Mouse (Mus musculus) T-helper 2 cell (primary cell): ENCODE measurements around the gene Gm10803.
"Not testable (repeated sequence)": the region's sequence is repeated elsewhere in the genome, so short reads cannot be mapped to it uniquely, and the experiment has no call there.

Source experiments
- in situ Hi-C: fragments of 300-600 bp; cut with MboI, MseI; formaldehyde crosslinking; loops from one replicate; pipeline ENCODE4 v1.15.1; 2025; ENCODE audit warnings: high pct_unique_total_duplicates

Gene Gm10803

GRCm38 (mm10) chr2:93560268-93560667 lies at the start of gene Gm10803:
Gene Gm10803, plus strand, starts transcription at chr2:93560568.
- in situ Hi-C loops = not testable (repeated sequence)

DNA sequence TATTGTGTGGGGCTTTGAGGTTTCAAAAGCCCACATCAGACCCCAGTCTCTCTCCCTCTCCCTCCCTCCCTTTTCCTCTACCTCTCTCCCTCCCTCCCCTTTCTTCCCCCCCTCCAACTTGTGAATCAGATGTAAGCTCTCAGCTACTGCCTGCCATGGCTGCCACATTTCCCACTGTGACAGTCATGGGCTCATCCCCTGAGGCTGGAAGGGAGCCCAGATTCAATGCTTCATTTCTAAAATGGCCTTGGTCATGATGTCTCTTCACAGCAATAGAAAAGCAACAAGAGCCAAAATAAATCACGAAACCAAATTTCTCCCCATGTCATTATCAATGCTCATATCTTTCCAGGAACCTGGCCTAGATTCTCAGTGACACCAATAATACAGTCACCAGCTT lies 49.5 kb upstream of the Gm10803 start:
- in situ Hi-C loops = no loop called here

DNA sequence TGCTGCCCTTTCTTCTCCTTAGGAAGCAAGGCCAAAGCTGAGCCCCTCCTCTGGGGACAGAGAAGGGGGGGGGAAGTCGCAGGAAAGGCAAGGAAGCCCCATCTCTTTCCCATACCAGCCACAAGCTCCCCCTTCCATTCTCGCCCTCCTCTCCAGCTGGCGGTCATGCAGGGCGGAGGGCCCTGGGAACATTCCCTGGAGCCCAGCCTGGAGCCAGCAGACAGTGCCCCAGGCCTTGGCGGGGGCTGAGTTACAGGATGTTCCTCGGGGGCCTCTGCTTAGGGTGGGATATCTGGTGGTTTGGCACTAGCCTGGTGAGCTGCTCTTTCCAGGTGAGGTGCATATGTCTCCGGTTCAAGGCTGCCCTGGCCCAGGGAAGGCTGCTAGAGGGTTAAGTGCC lies 48.2 kb upstream of the Gm10803 start:
- in situ Hi-C loops = no loop called here

GRCm38 (mm10) chr2:93515246-93515645 lies 45.1 kb upstream of the Gm10803 start:
- in situ Hi-C loops = no loop called here

GRCm38 (mm10) chr2:93521042-93521441 lies 39.3 kb upstream of the Gm10803 start:
- in situ Hi-C loops = no loop called here

GRCm38 (mm10) chr2:93521571-93521970 lies 38.8 kb upstream of the Gm10803 start:
- in situ Hi-C loops = no loop called here

DNA sequence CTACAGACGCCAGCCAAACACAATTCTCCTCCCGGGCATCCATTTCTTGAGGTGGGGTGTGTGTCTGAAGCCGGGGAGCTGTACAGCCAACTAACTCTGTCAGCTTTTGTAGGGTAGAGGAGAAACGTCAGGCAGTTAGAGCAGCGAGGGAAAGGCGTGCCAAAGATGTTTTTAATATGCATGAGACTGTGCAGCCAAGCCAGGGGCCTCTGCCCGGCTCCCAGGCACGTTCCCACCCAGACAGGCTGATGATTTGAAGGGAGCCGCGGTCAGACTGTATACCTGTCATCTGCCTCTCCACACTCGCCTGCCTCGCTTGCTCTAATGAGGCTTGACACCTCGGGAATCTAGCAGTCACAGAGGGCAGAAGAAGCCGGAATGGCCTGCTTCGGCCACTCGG lies 38.4 kb upstream of the Gm10803 start:
- in situ Hi-C loops = no loop called here

DNA sequence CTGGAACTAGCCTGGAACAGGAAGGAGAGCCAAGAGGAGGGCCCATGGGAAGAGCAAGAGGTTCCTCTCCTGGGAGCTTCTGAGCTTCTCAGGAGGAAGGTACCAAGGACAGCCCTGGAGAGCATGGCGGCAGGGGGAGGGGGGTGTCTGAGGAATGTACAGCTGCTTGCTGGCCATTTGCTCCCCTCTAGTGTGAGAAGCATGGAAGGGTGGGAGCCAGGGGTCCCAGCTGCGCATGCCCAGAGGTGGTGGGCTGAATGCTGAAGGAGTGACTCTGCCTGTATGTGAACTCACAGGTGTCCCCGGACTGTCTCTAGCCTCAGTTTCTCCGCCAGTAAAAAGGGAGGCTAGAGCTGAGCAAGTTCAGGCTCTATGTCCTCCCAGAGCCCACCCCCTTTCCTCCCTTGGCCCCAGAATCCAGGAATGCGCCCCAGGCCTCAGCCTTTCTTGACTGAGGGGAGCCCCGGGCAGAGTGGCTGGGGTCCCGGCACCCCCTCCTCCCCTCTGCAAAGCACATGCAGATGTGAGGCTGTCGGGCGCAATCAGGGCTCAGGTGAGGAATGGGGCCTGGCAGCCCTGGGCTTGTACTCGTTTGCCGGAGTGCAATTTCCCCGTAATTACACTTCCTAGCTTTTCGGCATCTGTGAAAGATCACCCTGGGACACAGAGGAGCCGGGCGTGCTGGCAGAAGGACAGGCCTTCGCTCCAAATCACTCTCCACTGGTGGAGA lies 35.2 kb upstream of the Gm10803 start:
- in situ Hi-C loops = no loop called here

- in situ Hi-C loops = no loop called here
These were observed 30.8 kb upstream of the Gm10803 start for GRCm38 (mm10) chr2:93529602-93530001.

GRCm38 (mm10) chr2:93533891-93534290 lies 26.5 kb upstream of the Gm10803 start:
- in situ Hi-C loops = no loop called here

DNA sequence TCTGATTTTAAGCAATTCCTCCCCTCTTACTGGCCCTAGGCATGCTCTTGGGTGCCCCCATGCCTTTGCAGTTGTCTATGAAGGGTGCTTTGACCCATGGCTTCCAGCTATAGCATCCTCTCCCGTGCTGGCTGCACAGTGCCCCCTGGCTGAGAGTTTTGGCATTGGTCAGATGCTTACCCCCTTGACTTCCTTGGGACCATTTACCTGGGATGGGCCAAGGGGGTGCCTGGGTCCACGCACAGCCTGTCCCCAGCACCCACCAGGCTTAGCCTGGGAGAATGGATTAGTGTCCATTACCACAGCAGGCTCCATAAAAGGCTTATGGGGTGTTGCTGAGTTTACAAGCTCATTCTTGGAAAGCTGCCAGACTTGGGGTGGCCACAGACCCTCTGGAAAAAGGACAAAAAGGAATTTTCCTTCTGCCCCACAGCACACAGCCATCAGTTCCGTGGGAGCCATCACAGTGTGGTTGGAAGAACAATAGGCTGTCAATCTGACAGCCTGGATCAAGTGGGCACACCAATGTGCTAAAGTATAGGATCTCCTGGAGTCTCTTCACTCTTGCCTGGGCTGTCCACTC lies 22.9 kb upstream of the Gm10803 start:
- in situ Hi-C loops = no loop called here

- in situ Hi-C loops = no loop called here
These were observed 22.2 kb upstream of the Gm10803 start for GRCm38 (mm10) chr2:93538140-93538539.

- in situ Hi-C loops = no loop called here
These were observed 18.6 kb upstream of the Gm10803 start for GRCm38 (mm10) chr2:93541771-93542170.

DNA sequence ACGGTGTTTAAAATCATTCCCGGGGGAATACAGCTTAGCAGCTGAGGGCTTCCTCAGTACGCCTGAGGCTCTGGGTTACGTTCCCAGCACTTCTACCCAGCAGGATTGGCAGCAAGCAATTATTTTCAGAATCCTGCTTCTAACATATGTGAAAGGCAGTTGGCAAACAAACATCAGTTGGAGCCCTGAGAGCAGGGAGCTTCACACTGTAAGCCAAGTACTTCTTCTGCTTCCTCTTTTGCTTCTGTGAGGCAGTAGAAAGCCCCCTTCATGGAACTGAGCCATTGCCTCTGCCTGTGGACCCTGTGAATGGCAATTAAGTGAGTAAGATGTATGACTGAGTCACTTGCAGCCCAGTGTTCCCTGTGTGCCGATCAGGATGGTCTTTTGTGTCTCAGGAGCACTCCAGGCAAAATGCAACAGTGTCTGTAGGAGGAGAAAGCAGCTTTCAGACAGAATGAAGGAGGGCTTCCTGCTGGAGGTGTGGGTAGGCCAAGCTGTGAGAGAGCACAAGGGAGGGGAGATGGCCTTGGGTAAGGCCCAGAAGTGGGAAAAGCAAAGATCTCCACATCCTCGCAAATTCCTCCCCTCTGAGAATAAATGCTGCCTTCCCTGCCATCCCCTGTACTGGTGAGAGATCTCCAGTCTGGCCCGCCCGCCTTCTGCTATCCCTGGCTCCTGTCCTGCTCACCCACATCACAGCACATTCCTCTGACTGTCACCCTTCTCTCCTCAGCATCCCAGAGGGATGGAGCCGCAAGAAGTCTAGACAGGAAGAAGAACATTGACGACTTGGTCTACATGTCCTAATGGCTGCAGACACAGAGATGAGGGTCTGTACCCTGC lies 7.5 kb upstream of the Gm10803 start:
- in situ Hi-C loops = no loop called here

DNA sequence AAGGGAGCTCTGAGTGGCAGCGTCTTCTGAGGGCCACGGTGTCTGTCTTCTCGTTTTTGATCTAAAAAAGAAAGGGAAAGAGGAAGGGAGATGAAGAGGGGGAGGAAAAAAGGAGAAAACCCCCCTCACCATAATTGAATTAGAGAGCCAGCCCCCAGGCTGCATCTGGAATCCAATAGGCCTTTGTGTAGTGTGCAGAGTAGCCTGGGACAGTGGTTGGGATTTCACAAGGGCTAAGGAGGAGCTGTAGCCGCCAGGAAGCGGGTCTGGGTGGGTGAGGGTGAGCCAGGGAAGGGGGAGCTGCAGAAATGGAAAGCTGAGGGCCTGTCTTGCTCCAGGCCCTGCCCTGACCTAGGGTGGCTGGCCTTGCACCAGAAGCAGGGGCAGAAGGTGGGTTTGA lies 6.5 kb upstream of the Gm10803 start:
- in situ Hi-C loops = no loop called here

- in situ Hi-C loops = no loop called here
These were observed 5.3 kb downstream of the Gm10803 start for GRCm38 (mm10) chr2:93565647-93566046.

- in situ Hi-C loops = no loop called here
These were observed 7.3 kb downstream of the Gm10803 start for GRCm38 (mm10) chr2:93567675-93568074.

DNA sequence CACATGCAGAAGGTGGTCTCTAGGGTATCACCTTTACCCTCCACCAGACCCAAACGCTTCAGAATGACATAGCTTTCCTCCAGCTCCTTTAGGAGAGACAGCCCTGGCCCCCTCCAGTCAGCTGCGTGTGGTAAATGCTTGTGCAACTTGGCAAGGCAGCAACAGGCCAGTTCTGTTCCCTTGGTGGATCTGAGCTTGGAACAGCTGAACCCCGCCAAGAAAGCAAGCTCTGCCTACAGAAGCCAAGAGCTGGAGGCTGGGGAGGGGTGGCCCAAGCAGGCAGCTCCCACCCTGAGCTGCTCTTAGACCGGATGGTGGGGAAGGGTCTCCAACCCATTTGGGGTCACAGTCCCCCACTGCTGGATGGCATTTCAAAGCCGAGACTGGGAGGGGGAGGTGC lies 12.2 kb downstream of the Gm10803 start:
- in situ Hi-C loops = no loop called here

- in situ Hi-C loops = no loop called here
These were observed 20.9 kb downstream of the Gm10803 start for GRCm38 (mm10) chr2:93581271-93581670.

DNA sequence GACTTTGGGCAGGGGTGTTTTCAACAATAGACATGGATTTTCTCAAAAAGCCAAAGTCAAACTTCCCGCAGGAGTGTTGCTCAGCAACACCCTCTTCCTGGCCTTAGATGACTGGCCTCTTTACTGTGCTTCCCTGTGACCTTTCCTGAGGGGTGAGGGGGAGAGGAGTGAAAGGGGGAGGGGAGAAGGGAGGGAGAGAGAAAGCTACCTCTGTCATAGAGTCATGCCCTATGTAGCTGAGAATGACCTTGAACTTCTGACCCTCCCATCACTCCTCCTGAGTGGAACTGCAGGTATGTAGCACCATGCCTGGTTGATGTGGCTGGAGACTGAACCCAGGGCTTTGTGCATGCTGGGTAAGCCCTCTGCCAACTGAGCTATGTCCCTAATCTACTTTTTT lies 25.5 kb downstream of the Gm10803 start:
- in situ Hi-C loops = no loop called here

DNA sequence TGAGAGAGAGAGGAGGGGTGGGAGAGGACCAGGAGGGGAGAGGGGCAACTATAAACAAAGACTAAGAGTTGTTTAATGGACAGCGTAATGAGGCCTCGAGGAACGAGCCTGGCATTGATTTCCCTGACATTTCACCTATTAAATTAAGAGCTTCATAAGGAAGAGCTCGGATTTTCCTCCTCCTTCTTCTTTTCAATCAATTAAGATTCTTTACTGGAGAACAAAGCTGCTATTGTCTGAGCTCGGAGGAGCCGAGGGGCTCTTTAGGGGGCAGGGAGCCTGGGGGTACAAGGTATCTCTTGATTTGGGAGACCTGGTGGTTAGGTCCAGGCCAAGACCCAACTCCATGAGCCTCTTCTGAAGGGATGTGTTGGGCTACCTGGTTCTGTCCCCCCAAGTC lies 27.1 kb downstream of the Gm10803 start:
- in situ Hi-C loops = no loop called here

DNA sequence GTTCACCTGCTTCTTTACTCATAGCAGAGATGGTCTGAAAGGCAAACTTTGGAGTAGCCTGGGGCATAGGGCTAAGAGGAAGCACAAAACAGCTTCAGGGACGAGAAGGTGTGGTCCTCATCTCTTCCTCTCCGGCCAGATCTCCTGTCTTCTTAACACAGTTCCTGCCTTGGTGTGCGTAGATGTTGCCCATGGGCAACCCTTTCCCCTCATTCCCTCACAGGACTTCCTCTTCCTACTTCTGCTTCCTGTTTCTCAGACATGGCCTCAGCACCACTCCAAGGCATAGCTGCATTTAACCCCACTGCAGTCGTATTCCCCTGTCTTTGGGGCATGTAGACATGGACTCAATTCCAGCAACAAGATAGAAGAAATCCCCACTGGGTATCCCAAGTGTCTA lies 29.5 kb downstream of the Gm10803 start:
- in situ Hi-C loops = no loop called here

GRCm38 (mm10) chr2:93591706-93592105 lies 31.3 kb downstream of the Gm10803 start:
- in situ Hi-C loops = no loop called here
